Mouse (Mus musculus) midbrain, embryonic 14.5 days (tissue): ENCODE measurements around the gene Spindoc. TPM values are rescaled to one million over a fixed set of nuclear protein-coding genes. Genes with fewer than 3 reads are reported as not detected.
A peak's percentile ranks its signal among the peaks of the same experiment; 100 is the strongest.

Experiments
- ATAC-seq: fragments of 200-750 bp; cut with Nextera tagmentation; 2 replicates; pipeline ENCODE4 v1.8.0; 2017; ENCODE audit warnings: moderate number of reproducible peaks, moderate library complexity; ENCODE audit not compliant: low FRiP score, low TSS enrichment
- DNase-seq: peaks from one replicate; pipeline ENCODE4 v3.0.0-alpha.2; 2015
- H3K27ac ChIP-seq: fragments of 300-500 bp; sonication (generic); replicated peaks from 2 replicates; pipeline ENCODE4 v1.5.1; 2014; ENCODE audit warnings: mild to moderate bottlenecking, low read depth, low read length, moderate library complexity
- H3K27me3 ChIP-seq: fragments of 300-500 bp; sonication (generic); 2 replicates; pipeline ENCODE4 v1.6.1; 2014; ENCODE audit warnings: low read length, control low read depth, mixed read lengths; ENCODE audit not compliant: control insufficient read depth, insufficient read depth
- H3K36me3 ChIP-seq: fragments of 300-500 bp; sonication (generic); 2 replicates; pipeline ENCODE4 v1.6.1; 2014; ENCODE audit warnings: low read length, control low read depth; ENCODE audit not compliant: control insufficient read depth, insufficient read depth
- H3K4me1 ChIP-seq: fragments of 300-500 bp; sonication (generic); 2 replicates; pipeline ENCODE4 v1.6.1; 2014; ENCODE audit warnings: mild to moderate bottlenecking, antibody characterized with exemption, low read length, control low read depth; ENCODE audit not compliant: control insufficient read depth, insufficient read depth
- H3K4me2 ChIP-seq: fragments of 300-500 bp; sonication (generic); 2 replicates; pipeline ENCODE4 v1.6.1; 2014; ENCODE audit warnings: mild to moderate bottlenecking, low read length, moderate library complexity
- H3K4me3 ChIP-seq: fragments of 300-500 bp; sonication (generic); replicated peaks from 2 replicates; pipeline ENCODE4 v1.5.1; 2014; ENCODE audit warnings: low read depth, low read length
- H3K9ac ChIP-seq: fragments of 300-500 bp; sonication (generic); replicated peaks from 2 replicates; pipeline ENCODE4 v1.6.1; 2014; ENCODE audit warnings: mild to moderate bottlenecking, low read length, moderate library complexity
- H3K9me3 ChIP-seq: fragments of 300-500 bp; sonication (generic); 2 replicates; pipeline ENCODE4 v1.6.1; 2016; ENCODE audit warnings: low read length, control low read depth, mixed read lengths; ENCODE audit not compliant: control insufficient read depth
- WGBS: fragments of 180-500 bp; shearing (Covaris S2); extraction: QIAGEN DNeasy Blood & Tissue Kit; methylation state at CpG from one replicate; pipeline ENCODE4 v1.1.7; 2014; 5-methylcytosine and 5-hydroxymethylcytosine counted together
- polyA plus RNA-seq: library from polyadenylated mRNA; unstranded; fragments of >200 nt; fragmentation: Nextera tagmentation; extraction: Ambion mirVana; gene quantifications from 2 replicates; pipeline ENCODE4 v1.2.1, GENCODE M21; 2014

Spindoc gene
- polyA plus RNA-seq, 1 experiment from 2014 or later = 26.9 TPM

GRCm38 (mm10) chr19:7341512-7342397 lies 41.0 kb downstream of the Spindoc start, which contains the start of gene Mark2:
Mark2 (minus strand) TSS chr19:7341860.
- DNase-seq (peak; percentile 100), ATAC-seq (peak; percentile 94)
- peak within 1 kb of the TSS; percentile 82 for H3K4me3 ChIP-seq
- peak within 1 kb of the TSS; percentile 86 for H3K27ac ChIP-seq
- H3K27me3 ChIP-seq = no peaks in the 10 kb centered on the region
- peak within 1 kb of the TSS; percentile 88 for H3K9ac ChIP-seq
- no peaks in the 10 kb centered on the region for H3K36me3 ChIP-seq
- no peaks in the 10 kb centered on the region for H3K9me3 ChIP-seq
- WGBS = 2% methylated on average over 63 of the region's 63 CpGs
- H3K4me1 ChIP-seq = peaks cover 28% of the 10 kb centered on the region
- H3K4me2 ChIP-seq = peak within 1 kb of the TSS; percentile 88

DNA sequence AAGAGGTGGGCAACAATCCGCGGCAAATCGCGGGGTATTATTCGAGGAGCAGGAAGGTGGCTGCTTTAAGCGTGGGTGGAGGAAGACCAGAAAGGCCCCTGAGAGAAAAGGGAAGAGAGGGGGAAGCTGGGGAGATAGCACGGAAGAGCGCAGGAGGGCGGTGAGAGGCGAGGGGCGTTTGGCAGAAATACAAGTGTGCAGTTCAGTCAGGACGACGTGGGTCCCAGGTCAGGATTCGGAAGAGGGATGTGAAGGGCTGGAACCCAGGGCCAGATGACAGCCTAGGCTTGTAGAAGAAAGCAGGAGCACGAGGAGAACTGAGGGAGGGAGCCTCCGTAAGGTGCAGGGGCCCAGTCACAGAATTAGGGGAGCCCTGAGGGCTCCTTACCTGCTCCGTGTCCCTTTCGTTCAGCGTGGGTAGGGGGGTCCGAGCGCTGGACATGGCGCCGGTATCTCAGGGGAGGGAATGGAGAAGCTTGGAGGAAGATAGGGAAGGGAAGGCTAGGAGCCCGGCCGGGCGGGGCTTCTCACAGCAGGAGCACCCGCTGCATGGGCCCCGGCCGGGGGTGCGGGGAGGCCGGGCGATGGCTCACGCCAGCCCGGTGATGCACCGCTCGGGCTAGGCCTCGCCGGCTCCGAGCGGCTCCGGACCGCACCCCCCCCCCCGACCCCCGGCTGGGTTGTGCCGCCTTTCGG lies 41.9 kb downstream of the Spindoc start:
- H3K9me3 ChIP-seq = no peaks in the 10 kb centered on the region
- no peaks in the 10 kb centered on the region for H3K36me3 ChIP-seq
- peak overlapping the region; percentile 82 for H3K4me3 ChIP-seq
- WGBS = under 1% methylated on average over 37 of the region's 46 CpGs
- peak; percentile 43 for DNase-seq
- peak overlapping the region; percentile 88 for H3K4me2 ChIP-seq
- peak overlapping the region; percentile 88 for H3K9ac ChIP-seq
- H3K27ac ChIP-seq = peak overlapping the region; percentile 86
- peak; percentile 84 for ATAC-seq
- peaks cover 33% of the 10 kb centered on the region for H3K4me1 ChIP-seq
- no peaks in the 10 kb centered on the region for H3K27me3 ChIP-seq

- DNase-seq (peak; percentile 34), ATAC-seq (no peak)
- Histone ChIP-seq H3K4me2 (peak overlapping the region; percentile 88), H3K27ac (no peak overlapping the region; the same call in 1 of the 2 replicates), H3K9me3 (no peaks in the 10 kb centered on the region), H3K4me1 (peaks cover 33% of the 10 kb centered on the region), H3K9ac (peak overlapping the region; percentile 88), H3K36me3 (no peaks in the 10 kb centered on the region), H3K4me3 (peak overlapping the region; percentile 82), H3K27me3 (no peaks in the 10 kb centered on the region)
- WGBS = 2% methylated on average over 15 of the region's 15 CpGs
Observed at GRCm38 (mm10) chr19:7340371-7340779, 42.4 kb downstream of the Spindoc start.

GRCm38 (mm10) chr19:7339867-7340266 lies 42.9 kb downstream of the Spindoc start:
- Histone ChIP-seq H3K27me3 (no peaks in the 10 kb centered on the region), H3K27ac (no peak overlapping the region), H3K36me3 (no peaks in the 10 kb centered on the region), H3K9ac (peak overlapping the region; percentile 88; the same call in 1 of the 2 replicates), H3K4me2 (peak overlapping the region; percentile 88), H3K4me1 (peaks cover 33% of the 10 kb centered on the region), H3K9me3 (no peaks in the 10 kb centered on the region), H3K4me3 (peak overlapping the region; percentile 82)
- ATAC-seq = no peak
- 44% methylated on average over 4 of the region's 4 CpGs for WGBS
- DNase-seq = no peak

- Histone ChIP-seq H3K4me3 (peak overlapping the region; percentile 82), H3K27me3 (no peaks in the 10 kb centered on the region), H3K27ac (no peak overlapping the region), H3K36me3 (no peaks in the 10 kb centered on the region), H3K4me1 (peaks cover 33% of the 10 kb centered on the region), H3K9ac (peak overlapping the region; percentile 47), H3K9me3 (no peaks in the 10 kb centered on the region), H3K4me2 (peak overlapping the region; percentile 88)
- 56% methylated on average over 5 of the region's 5 CpGs for WGBS
- ATAC-seq = no peak
- DNase-seq = no peak
Observed at GRCm38 (mm10) chr19:7339026-7339425, 43.8 kb downstream of the Spindoc start.

DNA sequence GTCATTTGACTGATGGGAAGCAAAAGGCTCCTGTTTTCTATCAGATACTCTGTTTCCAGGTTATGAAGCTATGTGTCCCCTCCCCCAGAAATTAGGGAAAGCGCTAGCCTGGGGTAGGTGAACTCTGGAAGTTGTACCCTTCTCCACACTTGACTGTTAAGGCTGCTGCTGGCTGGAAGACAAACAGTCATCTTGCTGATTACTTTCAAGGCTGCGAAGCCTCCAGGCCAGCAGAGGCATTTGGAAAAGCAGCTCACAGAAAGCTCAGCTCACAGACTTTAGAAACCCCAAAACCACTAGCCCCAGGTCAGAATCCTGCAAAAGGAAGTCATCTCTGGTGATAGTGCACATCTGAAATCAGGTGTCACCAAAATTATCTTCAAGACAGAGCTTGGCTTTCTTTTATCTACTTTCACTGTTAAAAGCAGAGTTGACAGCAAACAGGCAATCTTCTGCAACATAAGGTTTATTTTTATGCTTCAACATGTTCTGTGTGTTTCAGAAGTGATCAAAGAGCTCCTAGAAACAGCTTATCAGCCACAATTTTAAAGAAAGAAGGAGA lies 44.9 kb downstream of the Spindoc start:
- H3K27ac ChIP-seq = no peak overlapping the region
- no peaks in the 10 kb centered on the region for H3K36me3 ChIP-seq
- H3K4me2 ChIP-seq = 0 out of 2 replicates have a peak overlapping the region, but pooled peaks have one; percentile 88
- no peaks in the 10 kb centered on the region for H3K27me3 ChIP-seq
- peaks cover 33% of the 10 kb centered on the region for H3K4me1 ChIP-seq
- H3K9ac ChIP-seq = no peak overlapping the region
- DNase-seq (no peak), ATAC-seq (no peak)
- H3K4me3 ChIP-seq = no peak overlapping the region
- no peaks in the 10 kb centered on the region for H3K9me3 ChIP-seq
- 96% methylated on average over 2 of the region's 2 CpGs for WGBS

GRCm38 (mm10) chr19:7335656-7336055 lies 47.1 kb downstream of the Spindoc start:
- no peaks in the 10 kb centered on the region for H3K36me3 ChIP-seq
- H3K4me2 ChIP-seq = no peak overlapping the region
- H3K9ac ChIP-seq = no peak overlapping the region
- H3K9me3 ChIP-seq = no peaks in the 10 kb centered on the region
- DNase-seq = no peak
- no peak overlapping the region for H3K4me3 ChIP-seq
- H3K4me1 ChIP-seq = peaks cover 29% of the 10 kb centered on the region
- 82% methylated on average over 4 of the region's 4 CpGs for WGBS
- no peaks in the 10 kb centered on the region for H3K27me3 ChIP-seq
- ATAC-seq = no peak
- H3K27ac ChIP-seq = no peak overlapping the region

- H3K9me3 ChIP-seq = no peaks in the 10 kb centered on the region
- H3K4me3 ChIP-seq = no peak overlapping the region
- no peaks in the 10 kb centered on the region for H3K27me3 ChIP-seq
- no peak for DNase-seq
- no peaks in the 10 kb centered on the region for H3K36me3 ChIP-seq
- H3K4me1 ChIP-seq = peaks cover 15% of the 10 kb centered on the region
- no peak overlapping the region for H3K4me2 ChIP-seq
- no peak for ATAC-seq
- whole genome bisulfite sequencing = 87% methylated on average over 2 of the region's 2 CpGs
- H3K9ac ChIP-seq = no peak overlapping the region
- H3K27ac ChIP-seq = no peak overlapping the region
Observed at GRCm38 (mm10) chr19:7334049-7334448, 48.7 kb downstream of the Spindoc start.
